Mouse (Mus musculus) neural tube, embryonic 14.5 days (tissue): ENCODE data around the gene Cebpb. TPM values are rescaled to one million over a fixed set of nuclear protein-coding genes. Genes with fewer than 3 reads are reported as not detected.
A peak's percentile ranks its signal among the peaks of the same experiment; 100 is the strongest.

Experiments
- ATAC-seq: fragments of 200-750 bp; cut with Nextera tagmentation; 2 replicates; pipeline ENCODE4 v1.8.0; 2017; ENCODE audit warnings: low read depth, mild to moderate bottlenecking, moderate TSS enrichment, moderate library complexity
- H3K27ac ChIP-seq: fragments of 300-500 bp; sonication (generic); 2 replicates; pipeline ENCODE4 v1.5.1; 2014; ENCODE audit warnings: low read depth, mild to moderate bottlenecking, control low read depth, low read length, moderate library complexity, mixed read lengths
- H3K27me3 ChIP-seq: fragments of 300-500 bp; sonication (generic); 2 replicates; pipeline ENCODE4 v1.6.1; 2014; ENCODE audit warnings: low read length; ENCODE audit not compliant: control insufficient read depth, insufficient read depth
- H3K36me3 ChIP-seq: fragments of 300-500 bp; sonication (generic); 2 replicates; pipeline ENCODE4 v1.6.1; 2014; ENCODE audit warnings: low read length, mixed read lengths; ENCODE audit not compliant: control insufficient read depth, insufficient read depth
- H3K4me1 ChIP-seq: fragments of 300-500 bp; sonication (generic); 2 replicates; pipeline ENCODE4 v1.6.1; 2014; ENCODE audit warnings: low read length; ENCODE audit not compliant: control insufficient read depth, insufficient read depth
- H3K4me2 ChIP-seq: fragments of 300-500 bp; sonication (generic); 2 replicates; pipeline ENCODE4 v1.6.1; 2014; ENCODE audit warnings: mild to moderate bottlenecking, low read depth, low read length, control low read depth
- H3K4me3 ChIP-seq: fragments of 300-500 bp; sonication (generic); 2 replicates; pipeline ENCODE4 v1.5.1; 2014; ENCODE audit warnings: low read depth, low read length, control low read depth, mixed read lengths
- H3K9ac ChIP-seq: fragments of 300-500 bp; sonication (generic); replicated peaks from 2 replicates; pipeline ENCODE4 v1.6.1; 2014; ENCODE audit warnings: low read depth, mild to moderate bottlenecking, control low read depth, low read length, mixed read lengths
- H3K9me3 ChIP-seq: fragments of 300-500 bp; sonication (generic); 2 replicates; pipeline ENCODE4 v1.6.1; 2016; ENCODE audit warnings: low read length; ENCODE audit not compliant: control insufficient read depth
- WGBS: fragments of 180-500 bp; shearing (Covaris S2); extraction: QIAGEN DNeasy Blood & Tissue Kit; methylation state at CpG from one replicate; pipeline ENCODE4 v1.1.7; 2014; 5-methylcytosine and 5-hydroxymethylcytosine counted together
- polyA plus RNA-seq: library from polyadenylated mRNA; unstranded; fragments of >200 nt; fragmentation: Nextera tagmentation; extraction: Ambion mirVana; gene quantifications from 2 replicates; pipeline ENCODE4 v1.2.1, GENCODE M21; 2014

The Cebpb gene
- polyA plus RNA-seq, 1 experiment from 2014 or later, result 1.1 TPM

GRCm38 (mm10) chr2:167661270-167662203 is 27.2 kb upstream of the Cebpb start, which contains the start of gene Gm20431:
Gene Gm20431 (minus strand): TSS chr2:167661496.
- H3K36me3 ChIP-seq, result no peaks in the 10 kb centered on the region
- peaks cover 22% of the 10 kb centered on the region for H3K4me1 ChIP-seq
- peak within 1 kb of the TSS; percentile 75 for H3K27ac ChIP-seq
- peak within 1 kb of the TSS; percentile 84 for H3K9ac ChIP-seq
- peak; percentile 94 for ATAC-seq
- H3K9me3 ChIP-seq, result no peaks in the 10 kb centered on the region
- peak within 1 kb of the TSS; percentile 96 for H3K4me2 ChIP-seq
- H3K27me3 ChIP-seq, result no peaks in the 10 kb centered on the region
- H3K4me3 ChIP-seq, result peak within 1 kb of the TSS; percentile 83
- under 1% methylated on average over 90 of the region's 110 CpGs for WGBS

GRCm38 (mm10) chr2:167662713-167663112 is 26.0 kb upstream of the Cebpb start:
- Histone ChIP-seq H3K27me3 (no peaks in the 10 kb centered on the region), H3K4me2 (no peak overlapping the region), H3K9me3 (no peaks in the 10 kb centered on the region), H3K36me3 (no peaks in the 10 kb centered on the region), H3K4me1 (peaks cover 22% of the 10 kb centered on the region), H3K4me3 (no peak overlapping the region), H3K27ac (no peak overlapping the region), H3K9ac (no peak overlapping the region)
- 62% methylated on average over 6 of the region's 6 CpGs for WGBS
- ATAC-seq, result no peak

DNA sequence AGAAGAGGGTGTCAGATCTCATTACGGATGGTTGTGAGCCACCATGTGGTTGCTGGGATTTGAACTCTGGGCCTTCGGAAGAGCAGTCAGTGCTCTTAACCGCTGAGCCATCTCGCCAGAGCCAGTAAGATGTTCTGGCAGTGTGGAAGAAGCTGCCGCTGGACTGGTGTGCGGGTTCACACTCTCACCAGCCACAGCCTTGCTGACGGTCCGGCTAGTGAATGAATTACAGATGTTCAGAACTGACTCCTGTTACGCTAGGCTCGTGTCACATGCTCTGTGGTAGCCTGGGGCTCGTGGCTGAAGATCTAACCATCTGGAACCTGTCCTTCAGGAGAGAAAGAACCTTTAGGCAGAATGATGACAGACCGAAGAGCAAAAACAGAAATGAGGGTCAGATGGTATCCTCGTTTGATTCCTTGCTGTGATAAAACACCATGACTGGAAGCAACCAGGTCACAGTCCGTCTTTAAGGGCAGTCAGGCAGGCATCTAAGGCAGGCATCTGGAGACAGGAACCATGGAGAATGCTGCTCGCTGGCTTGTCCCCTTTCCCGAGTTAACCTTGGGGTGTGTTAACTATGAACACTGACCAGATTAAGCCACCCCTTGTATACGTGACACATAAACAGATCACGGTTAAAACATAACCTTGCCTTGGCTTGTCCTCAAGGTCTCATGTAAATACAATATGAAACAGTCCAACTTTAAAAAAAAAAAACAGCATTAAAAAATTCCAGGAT is 22.6 kb upstream of the Cebpb start:
- H3K9me3 ChIP-seq, result no peaks in the 10 kb centered on the region
- no peak for ATAC-seq
- WGBS, result 83% methylated on average over 18 of the region's 18 CpGs

GRCm38 (mm10) chr2:167668426-167668825 is 20.3 kb upstream of the Cebpb start:
- Histone ChIP-seq H3K9ac (no peak overlapping the region), H3K4me1 (no peaks in the 10 kb centered on the region), H3K4me3 (no peak overlapping the region), H3K27me3 (no peaks in the 10 kb centered on the region), H3K36me3 (no peaks in the 10 kb centered on the region), H3K27ac (no peak overlapping the region), H3K9me3 (no peaks in the 10 kb centered on the region), H3K4me2 (no peak overlapping the region)
- ATAC-seq, result no peak
- WGBS, result 92% methylated on average over 5 of the region's 5 CpGs

More for the DNA sequence above, 22.6 kb upstream of the Cebpb start:
- no peak overlapping the region for H3K9ac ChIP-seq
- H3K27me3 ChIP-seq, result no peaks in the 10 kb centered on the region
- no peak overlapping the region for H3K4me2 ChIP-seq
- no peak overlapping the region for H3K27ac ChIP-seq
- no peaks in the 10 kb centered on the region for H3K4me1 ChIP-seq
- no peak overlapping the region for H3K4me3 ChIP-seq
- no peaks in the 10 kb centered on the region for H3K36me3 ChIP-seq

DNA sequence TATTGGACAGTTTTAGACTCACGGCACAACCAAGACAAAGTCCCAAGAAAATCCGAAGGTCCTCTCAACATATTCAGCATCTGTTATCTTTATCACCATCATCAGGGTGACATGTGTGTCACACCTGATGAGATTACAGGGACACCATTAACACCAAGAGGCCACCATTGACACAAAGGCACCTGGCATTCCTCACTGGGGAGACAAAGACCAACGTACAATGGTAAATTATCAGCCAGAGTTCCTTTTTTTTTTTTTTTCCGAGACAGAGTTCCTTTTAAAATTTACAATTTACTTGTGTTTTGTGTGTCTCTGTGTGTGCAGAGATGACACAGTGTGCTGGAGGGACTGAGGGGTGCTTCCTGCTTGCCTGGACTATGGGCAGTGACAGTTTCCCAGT is 19.3 kb upstream of the Cebpb start:
- no peak for ATAC-seq
- WGBS, result 78% methylated on average over 4 of the region's 4 CpGs

DNA sequence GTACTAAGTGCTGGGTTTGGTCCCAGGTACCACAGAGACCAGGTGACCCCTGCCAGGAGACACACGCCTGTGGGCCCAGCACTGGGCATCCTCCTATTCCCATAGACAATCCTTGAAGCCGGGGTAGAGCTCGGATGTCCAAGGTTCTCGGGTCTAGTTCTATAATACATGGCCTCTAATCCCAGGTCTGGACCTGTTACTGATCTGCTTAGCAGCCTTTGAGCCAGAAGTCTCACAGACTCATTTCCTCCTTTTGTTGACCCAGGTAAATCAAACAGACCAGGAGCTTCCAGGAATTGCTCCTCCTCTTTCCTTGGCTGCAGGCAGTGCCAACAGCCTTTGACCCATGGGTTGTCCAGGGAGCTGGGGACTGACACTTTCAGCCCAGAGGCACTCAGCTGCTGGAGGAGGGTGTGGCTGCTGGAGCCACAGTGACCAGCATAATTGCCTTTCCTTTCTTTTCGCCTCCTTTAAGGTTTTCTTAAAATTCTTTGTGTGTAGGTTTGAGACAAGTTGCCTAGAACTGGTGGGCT is 17.5 kb upstream of the Cebpb start:
- Histone ChIP-seq H3K27ac (no peak overlapping the region), H3K27me3 (no peaks in the 10 kb centered on the region), H3K4me1 (no peaks in the 10 kb centered on the region), H3K9ac (no peak overlapping the region), H3K4me2 (no peak overlapping the region), H3K4me3 (no peak overlapping the region), H3K9me3 (no peaks in the 10 kb centered on the region), H3K36me3 (no peaks in the 10 kb centered on the region)
- ATAC-seq, result no peak
- WGBS, result 89% methylated on average over 5 of the region's 5 CpGs

More for the DNA sequence above, 19.3 kb upstream of the Cebpb start:
- Histone ChIP-seq H3K9ac (no peak overlapping the region), H3K27me3 (no peaks in the 10 kb centered on the region), H3K4me1 (no peaks in the 10 kb centered on the region), H3K36me3 (no peaks in the 10 kb centered on the region), H3K9me3 (no peaks in the 10 kb centered on the region), H3K27ac (no peak overlapping the region), H3K4me2 (no peak overlapping the region), H3K4me3 (no peak overlapping the region)

DNA sequence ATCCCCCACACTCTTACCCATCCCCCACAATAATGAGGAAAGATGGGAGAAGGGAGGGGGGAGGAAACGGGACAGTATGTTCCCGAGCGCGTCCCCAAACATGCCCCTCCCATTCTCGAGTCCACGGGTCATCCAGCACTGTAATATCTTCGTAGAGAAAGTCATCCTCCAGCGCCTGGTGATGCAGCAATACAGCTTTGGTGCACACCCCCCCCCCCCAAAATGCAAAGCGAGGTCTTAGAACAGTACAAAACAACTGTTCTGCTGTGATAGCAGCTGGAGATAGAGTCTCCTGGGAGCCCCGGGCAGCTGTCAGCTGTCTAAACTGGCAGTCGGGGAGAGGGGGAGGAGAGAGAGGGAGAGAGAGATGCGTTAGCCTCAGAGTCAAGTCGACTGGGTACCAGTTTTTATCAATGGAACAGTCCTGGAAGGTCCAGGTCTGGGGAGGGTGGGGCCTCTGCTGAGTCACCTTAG is 16.5 kb upstream of the Cebpb start:
- Histone ChIP-seq H3K9ac (no peak overlapping the region), H3K27me3 (no peaks in the 10 kb centered on the region), H3K27ac (no peak overlapping the region), H3K9me3 (no peaks in the 10 kb centered on the region), H3K36me3 (no peaks in the 10 kb centered on the region), H3K4me2 (no peak overlapping the region), H3K4me3 (no peak overlapping the region), H3K4me1 (no peaks in the 10 kb centered on the region)
- ATAC-seq, result peak; percentile 74
- 22% methylated on average over 13 of the region's 13 CpGs for WGBS

- no peak overlapping the region for H3K9ac ChIP-seq
- H3K36me3 ChIP-seq, result no peaks in the 10 kb centered on the region
- no peaks in the 10 kb centered on the region for H3K9me3 ChIP-seq
- H3K27me3 ChIP-seq, result no peaks in the 10 kb centered on the region
- 40% methylated on average over 14 of the region's 14 CpGs for WGBS
- no peak overlapping the region for H3K4me2 ChIP-seq
- no peak for ATAC-seq
- H3K4me1 ChIP-seq, result no peaks in the 10 kb centered on the region
- no peak overlapping the region for H3K4me3 ChIP-seq
- H3K27ac ChIP-seq, result no peak overlapping the region
Measured at GRCm38 (mm10) chr2:167675120-167675909, 13.4 kb upstream of the Cebpb start.
